Mouse (Mus musculus): Measurements from ENCODE around the gene Tubb2b. TPM values are rescaled to one million over a fixed set of nuclear protein-coding genes. Genes with fewer than 3 reads are reported as not detected.

Tubb2b gene
- polyA plus RNA-seq, 1 experiment from 2014 or later, result 1,019 TPM

DNA sequence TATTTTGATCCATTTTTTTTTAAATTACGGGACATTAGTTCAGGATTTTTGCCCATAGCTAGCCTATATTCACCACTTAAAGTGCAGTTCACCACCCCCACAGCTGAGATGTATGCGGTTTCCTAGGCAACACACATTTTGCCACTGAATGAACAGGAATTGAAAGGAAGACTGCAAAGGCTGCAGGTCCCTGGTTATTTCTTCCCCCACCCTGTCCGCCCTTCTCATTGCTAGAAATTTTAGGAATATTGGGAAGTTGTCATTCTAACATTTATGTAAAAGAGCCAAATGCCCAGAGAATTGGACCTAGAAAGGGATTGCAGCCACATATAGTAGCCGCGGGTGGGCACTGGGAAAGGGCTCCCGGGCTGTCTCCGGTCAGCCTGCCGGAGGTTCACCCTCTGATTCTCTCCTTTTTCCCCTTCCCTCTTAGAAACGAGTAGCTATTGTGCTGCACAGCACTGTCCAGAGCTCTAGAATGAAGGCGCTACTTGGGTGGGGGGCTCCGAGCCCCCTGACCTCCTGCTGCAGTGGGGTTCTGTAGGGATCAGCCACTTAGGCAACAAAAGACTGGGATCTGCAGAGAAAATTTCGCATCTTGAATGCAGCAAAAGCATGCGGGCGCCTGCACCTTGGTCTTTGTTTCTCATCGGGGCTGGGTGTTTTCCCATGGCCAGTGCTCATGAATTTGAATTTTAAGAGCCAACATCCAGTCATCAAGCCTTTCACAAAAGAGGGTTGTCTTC is 3.2 kb upstream of the Tubb2b start:
- Histone ChIP-seq H3K27me3 (no peaks in the 10 kb centered on the region), H3K4me2 (peak overlapping the region; percentile 85), H3K9ac (peak overlapping the region; percentile 99), H3K36me3 (no peaks in the 10 kb centered on the region), H3K4me1 (replicated peaks) (peaks cover 44% of the 10 kb centered on the region), H3K9me3 (no peaks in the 10 kb centered on the region), H3K4me3 (peak overlapping the region; percentile 89), H3K27ac (replicated peaks) (peak overlapping the region; percentile 99)
- 2% methylated on average over 15 of the region's 15 CpGs for WGBS
- ATAC-seq (ENCODE audit: low FRiP score, low read depth), result no peak

DNA sequence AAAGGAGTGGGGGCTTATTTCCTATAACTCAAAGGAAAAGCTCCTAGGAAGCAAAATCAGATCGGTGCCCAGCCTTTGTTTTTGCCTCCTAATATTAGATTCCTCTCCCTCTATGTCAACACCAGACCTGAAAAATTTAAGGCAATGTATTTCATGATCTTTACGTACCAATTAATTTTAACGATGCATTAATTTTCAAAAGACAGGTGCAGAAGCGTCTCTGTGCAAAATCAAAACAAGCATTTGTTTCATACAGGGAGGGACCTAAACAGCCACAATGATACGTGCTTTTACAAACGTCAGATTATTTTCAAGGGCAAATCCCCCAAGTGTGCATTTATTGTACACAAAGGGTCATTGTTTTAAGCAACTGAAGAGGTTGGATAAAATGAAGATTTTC is 2.6 kb upstream of the Tubb2b start:
- Histone ChIP-seq H3K27ac (replicated peaks) (peak overlapping the region; percentile 99), H3K27me3 (no peaks in the 10 kb centered on the region), H3K9ac (peak overlapping the region; percentile 99), H3K4me1 (replicated peaks) (peaks cover 44% of the 10 kb centered on the region), H3K36me3 (no peaks in the 10 kb centered on the region), H3K9me3 (no peaks in the 10 kb centered on the region), H3K4me3 (peak overlapping the region; percentile 89), H3K4me2 (peak overlapping the region; percentile 85)
- WGBS, result 4% methylated on average over 6 of the region's 6 CpGs
- ATAC-seq (ENCODE audit: low FRiP score, low read depth), result no peak

- Histone ChIP-seq H3K9me3 (no peaks in the 10 kb centered on the region), H3K4me3 (peak overlapping the region; percentile 89), H3K4me1 (replicated peaks) (peaks cover 43% of the 10 kb centered on the region), H3K27ac (replicated peaks) (peak overlapping the region; percentile 99), H3K9ac (peak overlapping the region; percentile 99), H3K36me3 (no peaks in the 10 kb centered on the region), H3K4me2 (peak overlapping the region; percentile 85), H3K27me3 (no peaks in the 10 kb centered on the region)
- no peak for ATAC-seq (ENCODE audit: low FRiP score, low read depth)
- WGBS, result 1% methylated on average over 15 of the region's 15 CpGs
Observed at GRCm38 (mm10) chr13:34132299-34132698, 2.0 kb upstream of the Tubb2b start.

GRCm38 (mm10) chr13:34131708-34132060 is 1.4 kb upstream of the Tubb2b start:
- WGBS, result under 1% methylated on average over 10 of the region's 10 CpGs
- H3K9me3 ChIP-seq, result no peaks in the 10 kb centered on the region
- peak; percentile 25 for ATAC-seq (ENCODE audit: low FRiP score, low read depth)

DNA sequence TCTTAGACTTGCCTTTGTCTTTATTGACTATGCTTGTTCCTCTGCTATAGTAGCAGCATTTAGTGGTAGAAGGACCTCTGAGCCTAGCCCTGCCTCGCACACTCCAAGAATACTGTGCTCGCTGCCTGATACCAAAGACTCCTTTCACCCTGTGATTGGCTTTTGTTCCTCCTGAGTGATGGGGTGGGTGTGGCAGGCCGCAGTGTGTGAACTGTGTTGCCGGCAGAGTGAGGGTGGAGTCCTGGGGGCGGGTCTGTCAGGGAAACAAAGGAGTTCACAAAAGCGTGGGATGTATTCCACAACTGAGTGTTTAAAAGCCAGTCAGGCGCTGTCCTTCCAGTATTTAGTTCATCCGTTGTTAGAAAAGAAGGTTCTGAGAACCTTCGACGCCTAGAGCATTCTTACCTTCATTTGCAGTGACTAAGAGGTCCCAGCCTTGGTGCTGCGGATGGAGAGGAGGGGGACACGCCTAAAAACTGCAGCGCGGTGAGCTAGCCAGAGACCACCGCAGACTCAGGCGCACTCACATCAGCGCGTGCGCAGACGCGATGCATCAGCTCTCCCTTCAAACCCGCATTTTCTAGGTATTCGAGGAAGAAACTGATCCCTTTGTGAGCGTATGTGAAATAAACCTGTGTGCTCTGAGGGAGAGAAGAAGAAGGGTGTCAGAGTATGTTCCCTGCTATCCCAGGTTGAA is 893 bp upstream of the Tubb2b start:
- peaks cover 32% of the 10 kb centered on the region for H3K4me1 ChIP-seq (replicated peaks)
- WGBS, result under 1% methylated on average over 24 of the region's 24 CpGs
- H3K4me3 ChIP-seq, result peak overlapping the region; percentile 89
- H3K36me3 ChIP-seq, result no peaks in the 10 kb centered on the region
- ATAC-seq (ENCODE audit: low FRiP score, low read depth), result peak; percentile 72
- H3K27ac ChIP-seq (replicated peaks), result peak overlapping the region; percentile 99
- no peaks in the 10 kb centered on the region for H3K9me3 ChIP-seq
- no peaks in the 10 kb centered on the region for H3K27me3 ChIP-seq
- peak overlapping the region; percentile 85 for H3K4me2 ChIP-seq
- H3K9ac ChIP-seq, result peak overlapping the region; percentile 99

More at GRCm38 (mm10) chr13:34131708-34132060, 1.4 kb upstream of the Tubb2b start:
- Histone ChIP-seq H3K4me3 (peak overlapping the region; percentile 89), H3K27ac (replicated peaks) (peak overlapping the region; percentile 99), H3K4me2 (peak overlapping the region; percentile 85), H3K9ac (peak overlapping the region; percentile 99), H3K27me3 (no peaks in the 10 kb centered on the region), H3K36me3 (no peaks in the 10 kb centered on the region), H3K4me1 (replicated peaks) (peaks cover 37% of the 10 kb centered on the region)

DNA sequence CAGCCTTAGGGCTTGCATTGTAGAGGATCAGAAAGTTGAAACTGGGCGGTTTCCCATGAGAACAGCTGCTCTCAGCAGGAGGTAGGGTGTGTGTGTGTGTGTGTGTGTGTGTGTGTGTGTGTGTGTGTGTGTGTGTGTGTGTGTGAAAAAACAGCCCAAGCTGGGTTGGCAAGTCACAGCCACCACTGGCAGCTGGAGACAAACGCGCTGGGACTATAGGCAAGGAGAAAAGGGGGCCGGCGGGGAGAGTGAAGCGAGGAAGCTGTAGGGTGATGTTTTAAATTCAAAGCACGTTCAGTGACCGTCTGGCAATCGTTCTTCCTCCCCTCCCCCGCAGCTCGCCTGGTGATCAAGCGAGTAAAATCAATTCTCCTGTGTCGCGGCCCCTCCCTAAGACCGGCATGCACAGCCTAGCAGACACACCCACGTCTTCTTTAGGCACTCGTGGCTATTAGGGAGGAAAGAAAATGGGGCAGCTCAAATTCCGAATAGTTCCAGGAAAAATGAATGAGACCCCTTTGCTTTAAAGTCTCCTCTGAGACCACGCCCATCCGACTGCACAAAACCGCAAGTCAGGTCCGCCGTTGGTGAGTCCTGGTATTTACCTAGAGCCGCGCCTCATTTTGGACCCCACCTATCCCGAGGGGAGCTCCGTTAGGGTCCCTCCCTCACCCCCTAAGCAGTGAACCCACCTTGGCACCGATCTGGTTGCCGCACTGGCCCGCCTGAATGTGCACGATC is 611 bp downstream of the Tubb2b start:
- Histone ChIP-seq H3K4me3 (peak overlapping the region; percentile 89), H3K9me3 (no peaks in the 10 kb centered on the region), H3K9ac (peak overlapping the region; percentile 99), H3K4me2 (peak overlapping the region; percentile 85), H3K27ac (replicated peaks) (peak overlapping the region; percentile 99), H3K4me1 (replicated peaks) (peaks cover 32% of the 10 kb centered on the region), H3K27me3 (no peaks in the 10 kb centered on the region), H3K36me3 (0 out of 2 replicates have a peak, but pooled peaks cover 9% of the 10 kb centered on the region)
- WGBS, result under 1% methylated on average over 31 of the region's 31 CpGs
- no peak for ATAC-seq (ENCODE audit: low FRiP score, low read depth)

DNA sequence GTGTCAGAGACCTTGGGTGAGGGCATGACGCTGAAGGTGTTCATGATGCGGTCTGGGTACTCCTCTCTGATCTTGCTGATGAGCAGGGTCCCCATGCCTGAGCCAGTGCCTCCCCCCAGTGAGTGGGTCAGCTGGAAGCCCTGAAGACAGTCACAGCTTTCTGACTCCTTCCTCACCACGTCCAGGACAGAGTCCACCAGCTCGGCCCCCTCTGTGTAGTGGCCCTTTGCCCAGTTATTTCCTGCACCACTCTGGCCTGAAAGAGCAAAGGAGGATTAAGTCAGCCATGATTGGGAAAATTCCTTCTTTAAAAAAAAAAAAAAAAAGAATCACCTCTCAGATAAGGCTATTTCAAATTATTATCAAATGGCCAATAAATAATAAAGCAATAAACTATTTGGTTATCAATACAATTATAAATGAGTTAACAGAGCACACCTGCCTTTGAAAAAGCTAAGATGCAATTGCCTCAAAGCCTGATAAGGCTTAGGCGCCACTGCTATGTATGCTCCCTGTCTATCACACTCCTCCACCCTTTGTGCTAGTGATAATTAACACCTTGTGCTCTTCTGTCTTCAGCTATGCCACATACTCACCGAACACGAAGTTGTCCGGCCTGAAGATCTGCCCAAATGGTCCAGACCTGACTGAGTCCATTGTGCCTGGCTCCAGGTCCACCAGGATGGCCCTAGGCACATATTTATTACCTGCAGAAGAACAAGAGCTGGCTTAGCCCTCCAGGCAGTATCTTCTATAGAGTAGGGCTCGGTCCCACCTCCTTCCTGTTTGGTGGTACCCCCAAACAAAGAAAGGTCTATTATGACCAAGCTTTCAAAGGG is 1.8 kb downstream of the Tubb2b start:
- peak overlapping the region; percentile 85 for H3K4me2 ChIP-seq
- H3K27ac ChIP-seq (replicated peaks), result peak overlapping the region; percentile 99
- peak overlapping the region; percentile 99 for H3K9ac ChIP-seq
- H3K4me1 ChIP-seq (replicated peaks), result peaks cover 34% of the 10 kb centered on the region
- no peak for ATAC-seq (ENCODE audit: low FRiP score, low read depth)
- H3K9me3 ChIP-seq, result no peaks in the 10 kb centered on the region
- no peaks in the 10 kb centered on the region for H3K27me3 ChIP-seq
- 0 out of 2 replicates have a peak, but pooled peaks cover 10% of the 10 kb centered on the region for H3K36me3 ChIP-seq
- peak overlapping the region; percentile 89 for H3K4me3 ChIP-seq
- 11% methylated on average over 9 of the region's 9 CpGs for WGBS

DNA sequence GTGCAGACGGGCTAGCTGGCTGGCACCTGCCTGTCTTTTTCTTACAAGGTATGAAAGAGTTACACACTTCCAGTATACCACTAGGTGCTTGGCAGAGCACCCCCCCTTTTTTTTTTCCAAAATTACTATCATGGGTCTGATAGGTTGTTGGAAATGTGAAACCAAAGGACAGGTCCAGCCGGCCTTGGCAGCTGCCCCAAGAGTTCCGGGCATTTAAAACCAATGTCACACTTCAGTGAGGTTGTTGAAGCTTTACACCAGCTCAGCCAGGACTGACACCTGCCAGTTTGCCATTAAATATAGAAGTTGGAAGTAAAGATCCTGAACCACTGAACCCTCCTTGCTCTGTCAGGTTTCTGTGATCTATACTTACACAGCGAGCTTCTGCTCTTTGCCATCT is 4.6 kb downstream of the Tubb2b start:
- Histone ChIP-seq H3K4me2 (peak overlapping the region; percentile 95), H3K27ac (replicated peaks) (0 out of 2 replicates have a peak overlapping the region, but pooled peaks have one; percentile 48), H3K36me3 (0 out of 2 replicates have a peak, but pooled peaks cover 10% of the 10 kb centered on the region), H3K27me3 (no peaks in the 10 kb centered on the region), H3K4me3 (peak overlapping the region; percentile 45), H3K9me3 (no peaks in the 10 kb centered on the region), H3K4me1 (replicated peaks) (peaks cover 34% of the 10 kb centered on the region), H3K9ac (peak overlapping the region; percentile 60)
- ATAC-seq (ENCODE audit: low FRiP score, low read depth), result no peak
- WGBS, result 26% methylated on average over 4 of the region's 4 CpGs

- 97% methylated on average over 2 of the region's 2 CpGs for WGBS
- Histone ChIP-seq H3K9me3 (no peaks in the 10 kb centered on the region), H3K4me3 (no peak overlapping the region), H3K9ac (no peak overlapping the region), H3K4me1 (replicated peaks) (peaks cover 31% of the 10 kb centered on the region), H3K27ac (replicated peaks) (no peak overlapping the region), H3K36me3 (0 out of 2 replicates have a peak, but pooled peaks cover 7% of the 10 kb centered on the region), H3K4me2 (no peak overlapping the region), H3K27me3 (no peaks in the 10 kb centered on the region)
- no peak for ATAC-seq (ENCODE audit: low FRiP score, low read depth)
Observed at GRCm38 (mm10) chr13:34120536-34120935, 9.7 kb downstream of the Tubb2b start.

DNA sequence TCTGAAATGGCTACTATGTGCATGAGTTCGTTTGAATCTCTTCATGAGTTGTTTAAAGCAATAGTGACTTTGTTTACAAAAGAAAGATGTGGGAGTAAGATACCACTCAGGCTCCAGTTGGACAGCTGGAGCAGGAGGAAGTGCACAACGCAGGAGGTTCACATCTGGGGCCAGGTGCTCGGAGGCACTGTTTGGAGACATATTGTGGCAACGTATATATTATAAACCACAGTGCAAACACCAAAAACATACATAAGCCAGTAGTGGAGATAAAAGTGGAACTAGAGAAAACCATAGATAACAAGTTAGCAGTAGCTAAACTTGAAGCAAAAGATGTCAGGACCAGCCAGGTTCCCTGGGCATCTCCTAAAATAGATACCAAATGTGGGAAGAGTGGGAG is 10.9 kb downstream of the Tubb2b start:
- Histone ChIP-seq H3K27me3 (no peaks in the 10 kb centered on the region), H3K27ac (replicated peaks) (no peak overlapping the region), H3K4me1 (replicated peaks) (peaks cover 20% of the 10 kb centered on the region), H3K9me3 (no peaks in the 10 kb centered on the region), H3K9ac (no peak overlapping the region), H3K4me3 (no peak overlapping the region), H3K4me2 (no peak overlapping the region), H3K36me3 (no peaks in the 10 kb centered on the region)
- WGBS, result 85% methylated on average over 4 of the region's 4 CpGs
- no peak for ATAC-seq (ENCODE audit: low FRiP score, low read depth)

- Histone ChIP-seq H3K4me2 (no peak overlapping the region), H3K9me3 (no peaks in the 10 kb centered on the region), H3K4me3 (no peak overlapping the region), H3K27ac (replicated peaks) (no peak overlapping the region), H3K9ac (no peak overlapping the region), H3K27me3 (no peaks in the 10 kb centered on the region), H3K36me3 (no peaks in the 10 kb centered on the region), H3K4me1 (replicated peaks) (peaks cover 14% of the 10 kb centered on the region)
- ATAC-seq (ENCODE audit: low FRiP score, low read depth), result no peak
- WGBS, result 75% methylated on average over 4 of the region's 4 CpGs
Observed at GRCm38 (mm10) chr13:34118816-34119215, 11.4 kb downstream of the Tubb2b start.
